Mouse (Mus musculus) bone marrow, adult 2 months (tissue): ENCODE measurements at regions not wholly inside any gene's neighbourhood (a gene's known extent, or its start where the extent isn't known, plus 50 kb on each side); places are given as distances from the start of the nearest gene placed in this dataset.

Source experiments
- CTCF ChIP-seq: fragments of 200-500 bp; IDR thresholded peaks from 2 replicates; pipeline ENCODE4 v1.5.1; 2011; ENCODE audit warnings: low read length, control low read depth; ENCODE audit not compliant: control insufficient read depth, insufficient read depth
- POLR2A ChIP-seq: fragments of 200-500 bp; IDR thresholded peaks from 2 replicates; pipeline ENCODE4 v1.6.1; 2011; ENCODE audit warnings: low read depth, mild to moderate bottlenecking, control low read depth, low read length, borderline replicate concordance; ENCODE audit not compliant: control insufficient read depth

- no peak for TF ChIP-seq CTCF
- TF ChIP-seq POLR2A = no peak
These were observed 114.0 kb upstream of the Id4 start for GRCm38 (mm10) chr13:48147061-48147460.
